Mouse (Mus musculus) forelimb bud, embryonic 11.5 days (tissue): ENCODE measurements at regions not wholly inside any gene's neighbourhood (a gene's known extent, or its start where the extent isn't known, plus 50 kb on each side); places are given as distances from the start of the nearest gene placed in this dataset.

Experiments used
- DNase-seq: peaks from one replicate; pipeline ENCODE4 v3.0.0-alpha.2; 2012; ENCODE audit warnings: low read depth, low spot score

DNA sequence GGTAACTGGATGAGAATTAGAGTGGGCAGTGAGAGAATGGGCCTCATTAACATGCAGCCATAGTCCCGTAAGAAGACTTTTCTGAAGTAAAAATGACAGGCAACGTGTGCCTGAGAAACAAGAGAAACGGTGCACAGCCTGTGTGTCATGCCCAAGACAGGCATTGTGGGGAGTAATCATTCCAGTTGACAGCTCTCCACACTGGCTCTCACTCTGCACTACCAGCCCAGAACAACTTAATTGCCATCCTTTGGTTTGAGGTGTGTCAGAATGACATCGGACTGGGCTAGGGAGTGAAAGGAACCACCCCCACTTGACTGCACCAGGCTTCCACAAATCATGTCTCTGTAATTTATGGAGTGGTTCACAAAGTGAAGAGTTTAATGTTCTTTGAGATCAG is 1104.9 kb downstream of the Pcdh7 start:
- DNase-seq: no peak

- DNase-seq: peak; percentile 11
These were observed 1108.2 kb downstream of the Pcdh7 start for GRCm38 (mm10) chr5:58825970-58826369.

DNA sequence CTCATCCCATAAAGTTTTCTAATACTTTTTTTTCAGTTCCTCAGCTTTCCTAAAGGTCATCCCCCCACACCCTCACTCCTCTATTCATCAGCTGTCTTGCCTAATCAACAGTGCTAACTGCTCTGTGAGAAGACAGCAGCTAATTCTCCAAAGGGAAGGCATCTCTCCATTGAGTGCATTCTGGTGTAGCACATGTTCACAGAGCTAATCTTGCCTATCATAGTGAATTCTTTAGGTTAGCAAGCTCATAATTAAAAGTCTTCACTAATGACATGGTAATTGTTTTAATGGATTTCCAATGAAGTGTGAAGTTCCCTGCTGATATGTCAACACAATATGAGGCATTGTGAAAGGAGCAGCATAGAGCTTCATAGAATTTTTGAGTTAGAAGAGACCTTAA is 1129.2 kb downstream of the Pcdh7 start:
- DNase-seq: no peak

GRCm38 (mm10) chr5:58858016-58858415 is 1140.2 kb downstream of the Pcdh7 start:
- DNase-seq: no peak

DNA sequence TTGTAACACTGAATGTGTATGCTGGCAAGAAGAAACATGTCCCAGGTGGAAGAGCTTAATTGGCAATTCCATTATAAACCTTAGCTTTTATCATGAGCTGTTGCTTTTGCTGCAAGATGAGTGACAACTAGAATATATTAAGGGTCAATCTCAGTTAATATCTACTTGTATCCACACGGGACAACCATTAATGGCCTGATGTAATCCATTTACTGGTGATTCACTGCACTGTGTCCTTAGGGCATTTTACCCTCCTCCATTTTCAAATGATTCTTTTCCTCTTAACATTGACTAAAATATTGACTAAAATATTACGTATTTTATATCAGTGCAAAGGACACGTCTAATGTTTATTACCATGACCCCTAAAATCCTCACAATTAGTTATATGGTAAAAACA is 1175.7 kb downstream of the Pcdh7 start:
- DNase-seq: no peak

- DNase-seq: no peak
These were observed 1223.7 kb downstream of the Pcdh7 start for GRCm38 (mm10) chr5:58941436-58941835.

DNA sequence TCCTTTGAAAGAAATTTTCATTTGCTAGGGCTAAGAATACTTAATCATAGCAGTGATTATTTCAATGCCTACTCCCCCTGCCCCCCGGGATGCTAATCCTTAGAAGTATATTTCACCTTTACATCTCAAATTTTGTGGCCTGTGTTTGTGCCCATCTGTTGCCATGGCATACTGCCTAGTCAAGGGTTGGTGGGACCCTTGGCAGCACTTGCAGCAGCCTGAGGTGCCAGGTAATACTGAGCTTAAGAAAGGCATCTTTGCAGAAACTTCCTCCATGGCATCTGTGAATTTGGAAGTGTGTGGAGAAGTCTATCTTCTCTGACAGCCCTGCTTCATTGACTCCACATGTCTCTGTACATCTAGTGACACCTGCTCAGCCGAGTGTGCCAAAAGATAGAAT is 1257.5 kb downstream of the Pcdh7 start:
- no peak for DNase-seq

DNA sequence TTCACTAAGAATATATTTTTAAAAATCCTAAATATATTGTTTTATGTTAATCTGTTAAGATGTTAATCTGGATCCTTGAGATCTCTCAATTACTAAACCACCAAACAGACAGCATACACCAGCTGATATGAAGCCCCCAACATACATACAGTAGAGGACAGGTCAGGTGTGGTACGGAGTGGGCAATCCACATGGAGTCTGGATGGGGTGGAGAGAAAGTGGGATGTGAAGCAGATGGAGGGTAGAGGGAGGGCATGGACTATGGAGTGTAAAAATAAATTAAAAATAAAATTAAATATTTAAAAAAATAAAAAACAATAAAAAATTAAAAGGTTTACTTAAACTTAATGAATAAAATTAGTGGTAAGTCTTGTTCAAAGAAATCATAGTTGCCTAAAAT is 1270.0 kb downstream of the Pcdh7 start:
- no peak for DNase-seq
